Mouse (Mus musculus): ENCODE measurements around the gene Sectm1a.
"Not testable (repeated sequence)": the region's sequence is repeated elsewhere in the genome, so short reads cannot be mapped to it uniquely, and the experiment has no call there.

- not testable (repeated sequence) for TF ChIP-seq CTCF, EP300 (IDR thresholded peaks at IDR 0.05)
These were observed 26.2 kb upstream of the Sectm1a start for GRCm38 (mm10) chr11:121107242-121107641.
